Mouse (Mus musculus): ENCODE data around the gene Klra9. TPM values are rescaled to one million over a fixed set of nuclear protein-coding genes. Genes with fewer than 3 reads are reported as not detected.
"Not testable (repeated sequence)": the region's sequence is repeated elsewhere in the genome, so short reads cannot be mapped to it uniquely, and the experiment has no call there.

Gene Klra9
- total RNA-seq (2022), result under 1 TPM; 0.21 to 0.54 (median 0.30) TPM

DNA sequence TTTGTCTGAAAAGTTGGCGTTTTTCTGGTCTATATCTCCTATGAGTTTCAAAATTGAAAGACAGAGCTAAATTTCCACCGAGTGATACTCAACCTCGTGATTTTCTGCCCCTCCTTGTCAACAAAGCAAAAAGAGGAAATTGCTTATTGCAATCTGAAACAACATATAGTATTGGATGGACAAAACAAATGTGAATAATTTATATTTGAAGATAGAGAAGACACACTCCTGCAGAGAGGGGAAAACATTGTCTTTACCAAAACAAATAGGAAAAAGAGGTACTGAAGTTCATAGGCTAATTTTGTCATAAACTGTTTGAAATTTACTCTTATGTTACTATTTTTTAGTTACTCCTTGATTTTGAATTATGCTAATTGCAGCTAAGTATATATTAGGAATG is at the start of gene Klra9:
Gene Klra9 (minus strand): TSS at position 101 of the 400 bp plus-strand sequence.
- DNase-seq, result not testable (repeated sequence)

DNA sequence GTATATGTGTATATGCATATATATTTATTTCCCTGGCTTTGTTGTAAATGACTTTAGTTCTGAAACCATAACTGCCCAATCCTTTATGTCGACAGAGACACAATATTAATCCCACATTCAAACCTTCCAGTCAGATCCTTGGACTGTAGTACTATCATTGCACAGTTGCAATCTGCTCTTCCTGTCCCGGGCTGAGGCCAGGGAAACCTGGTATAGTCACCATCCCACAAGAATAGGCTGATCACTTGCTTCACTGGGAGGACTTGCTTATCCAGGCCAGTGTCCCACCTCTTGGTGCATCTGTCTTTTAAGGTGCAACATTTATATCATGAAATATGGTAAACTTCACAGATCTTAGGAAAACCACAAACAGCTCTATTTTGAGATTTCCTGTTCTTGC is 44.6 kb upstream of the Klra9 start:
- no peak for DNase-seq

- DNase-seq, result no peak
Observed at GRCm38 (mm10) chr6:130236635-130237034, 43.7 kb upstream of the Klra9 start.

DNA sequence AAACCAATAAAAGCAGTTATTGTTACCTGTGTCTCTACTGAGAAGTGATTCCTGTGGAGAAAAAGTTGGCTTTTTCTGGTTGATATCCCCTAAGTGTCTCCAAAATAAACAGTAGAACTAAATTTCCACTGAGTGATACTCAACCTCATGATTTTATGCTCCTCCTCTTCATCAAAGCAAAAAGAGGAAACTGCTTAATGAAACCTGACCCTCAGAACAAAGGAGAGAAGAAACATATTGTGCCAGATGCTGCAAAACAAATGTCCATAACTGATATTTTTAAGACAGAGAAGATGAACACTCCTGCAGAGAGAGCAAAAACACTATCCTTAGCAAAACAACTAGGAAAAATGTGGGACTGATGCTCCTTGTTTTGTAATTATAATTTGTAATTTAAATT is 40.3 kb upstream of the Klra9 start, which contains the start of gene Klra7:
Gene Klra7 (minus strand): TSS at position 101 of the 400 bp plus-strand sequence.
- no peak for DNase-seq

DNA sequence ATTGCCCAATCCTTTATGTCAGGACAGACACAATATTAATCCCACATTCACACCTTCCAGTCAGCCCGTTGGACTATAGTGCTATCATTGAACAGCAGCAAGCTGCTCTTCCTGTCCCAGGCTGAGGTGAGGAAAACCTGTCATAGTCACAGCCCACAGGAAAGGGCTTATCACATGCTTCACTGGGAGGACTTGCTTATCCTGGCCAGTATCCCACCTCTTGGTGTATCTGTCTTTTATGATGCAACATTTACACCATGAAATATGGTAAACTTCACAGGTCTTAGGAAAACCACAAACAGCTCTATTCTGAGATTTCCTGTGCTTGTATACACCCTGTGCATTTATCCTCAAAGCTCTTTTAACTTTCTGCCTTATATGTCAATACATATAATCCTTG is 4.5 kb upstream of the Klra9 start:
- DNase-seq, result not testable (repeated sequence)

GRCm38 (mm10) chr6:130129798-130130197 is 63.1 kb downstream of the Klra9 start, which contains the start of gene Klra8:
Gene Klra8 (minus strand): TSS chr6:130129898.
- not testable (repeated sequence) for DNase-seq

Other genes starting within 250 kb of the Klra9 start
- under 1 TPM in 1 of 4 experiments, not detected in 3; 0.27 TPM for gene Klra6, start 166.2 kb downstream of the Klra9 start, total RNA-seq (2022)
- under 1 TPM in 1 of 4 experiments, not detected in 3; 0.46 TPM for gene Klra4, start 125.8 kb downstream of the Klra9 start, total RNA-seq (2022)
- under 1 TPM in 3 of 4 experiments, not detected in 1; 0.29 to 0.49 (median 0.32) TPM for gene Klra8, start 63.2 kb downstream of the Klra9 start, total RNA-seq (2022)
- under 1 TPM in 1 of 4 experiments, not detected in 3; 0.32 TPM for gene Klra7, start 40.2 kb upstream of the Klra9 start, total RNA-seq (2022)
- gene Klra10, start 88.8 kb upstream of the Klra9 start, total RNA-seq (2022), result under 1 TPM in 2 of 4 experiments, not detected in 2; 0.41 to 0.48 TPM
- not detected for gene Klra3, start 144.5 kb upstream of the Klra9 start, total RNA-seq (2022)
- gene Klra1, start 193.8 kb upstream of the Klra9 start, total RNA-seq (2022), result under 1 TPM in 1 of 4 experiments, not detected in 3; 0.41 TPM